Mouse (Mus musculus) NIH3T3 (cell line): Measurements from ENCODE around the gene 6430550D23Rik.
"Not testable (repeated sequence)": the region's sequence is repeated elsewhere in the genome, so short reads cannot be mapped to it uniquely, and the experiment has no call there.

Source experiments
- DNase-seq: peaks from one replicate; pipeline ENCODE4 v3.0.0-alpha.2; 2012; ENCODE audit warnings: low read depth

Gene 6430550D23Rik

DNA sequence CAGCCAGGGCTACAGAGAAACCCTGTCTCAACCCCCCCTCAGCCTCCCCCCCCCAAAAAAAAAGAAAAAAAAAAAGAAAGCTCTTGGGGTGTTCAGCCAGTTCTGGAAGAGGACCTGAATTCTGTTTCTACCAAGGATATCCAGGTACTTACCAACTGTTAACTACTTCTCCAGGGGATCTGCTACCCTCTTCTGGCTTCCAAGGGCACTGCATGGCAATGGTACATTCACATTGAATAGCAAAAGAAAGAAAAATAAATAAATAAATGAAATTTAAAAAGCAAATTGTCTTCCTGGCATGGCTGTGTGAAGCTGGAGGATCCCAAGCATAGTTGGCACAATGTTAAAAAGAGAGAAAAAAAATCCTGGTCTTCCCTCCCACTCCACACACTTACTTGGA lies 55.8 kb downstream of the 6430550D23Rik start:
- peak; percentile 87 for DNase-seq

- DNase-seq: peak; percentile 72
Observed at GRCm38 (mm10) chr2:155949362-155949761, 58.4 kb downstream of the 6430550D23Rik start.

DNA sequence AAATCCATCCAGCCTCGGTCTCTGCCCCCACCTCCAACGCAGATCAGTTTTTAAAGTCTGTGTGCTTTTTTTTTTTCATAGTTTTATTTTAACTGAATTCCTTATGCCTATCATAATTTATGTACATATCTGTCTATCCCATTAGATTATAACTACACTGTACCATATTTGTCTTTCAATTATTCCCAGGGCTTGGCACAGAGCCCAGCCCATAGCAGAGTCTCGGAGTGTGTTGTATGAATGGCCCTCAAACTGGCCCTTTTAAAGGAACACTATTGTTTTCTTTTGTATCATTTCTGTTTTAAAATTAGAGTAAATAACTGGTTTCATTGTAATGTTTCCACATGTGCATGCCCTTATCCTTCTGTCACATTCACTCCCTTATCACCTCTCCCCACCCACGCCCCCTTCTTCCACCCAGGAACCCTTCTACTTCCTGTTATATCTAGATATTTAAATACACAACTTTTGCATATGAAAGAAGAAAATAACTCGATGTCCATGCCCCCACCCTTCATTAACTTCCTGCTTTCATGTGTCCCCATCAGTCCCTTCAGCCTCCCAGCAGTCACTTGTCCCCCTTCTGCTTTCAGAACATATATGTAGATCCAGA lies 60.3 kb downstream of the 6430550D23Rik start:
- DNase-seq: peak; percentile 67

- DNase-seq: no peak
Observed at GRCm38 (mm10) chr2:155946499-155946898, 61.3 kb downstream of the 6430550D23Rik start.

DNA sequence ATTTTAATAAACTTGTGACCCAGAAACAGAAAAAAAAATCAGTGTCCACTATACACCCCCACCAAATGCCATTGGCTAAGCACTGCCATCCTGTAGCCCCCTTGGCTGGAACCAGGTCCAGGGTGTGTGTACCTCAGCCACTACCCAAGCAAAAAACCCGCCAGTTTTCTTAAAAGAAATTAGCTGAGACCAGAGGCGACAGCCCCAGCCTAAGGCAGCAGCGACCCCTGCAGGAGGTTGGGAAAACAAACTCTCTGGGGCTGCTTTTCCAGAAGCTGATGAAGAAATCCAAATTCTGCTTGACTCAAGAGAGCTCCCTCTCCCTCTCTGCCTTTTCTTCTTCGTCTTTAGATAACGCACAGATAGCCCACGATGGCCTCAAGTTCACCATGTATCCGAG lies 61.7 kb downstream of the 6430550D23Rik start:
- peak; percentile 92 for DNase-seq

DNA sequence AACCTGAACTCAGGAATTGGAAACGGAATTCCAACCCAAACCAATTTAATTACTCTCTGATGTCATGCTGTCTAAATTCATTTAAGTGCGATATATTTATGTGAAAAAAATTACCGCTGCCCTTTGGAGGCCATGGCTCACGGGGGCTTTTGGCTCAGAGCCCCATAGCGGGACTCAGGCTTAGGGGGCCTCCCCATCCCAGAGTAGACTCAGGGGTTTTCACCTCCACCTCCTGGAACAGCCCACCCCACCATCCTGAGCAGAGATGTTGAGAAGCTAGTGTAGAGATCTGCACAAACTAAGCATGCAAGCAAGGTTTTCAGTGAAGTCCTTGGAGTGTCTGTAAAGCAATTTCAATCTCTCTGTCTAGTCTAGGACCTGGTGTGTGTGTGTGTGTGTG lies 62.2 kb downstream of the 6430550D23Rik start:
- no peak for DNase-seq

GRCm38 (mm10) chr2:155945124-155945523 lies 62.7 kb downstream of the 6430550D23Rik start, which contains the start of gene Gdf5:
TSS of gene Gdf5 (minus strand) at chr2:155945367.
- DNase-seq: peak; percentile 70

- no peak for DNase-seq
Observed at GRCm38 (mm10) chr2:155944685-155945084, 63.1 kb downstream of the 6430550D23Rik start.

- no peak for DNase-seq
Observed at GRCm38 (mm10) chr2:155943463-155943862, 64.3 kb downstream of the 6430550D23Rik start.

DNA sequence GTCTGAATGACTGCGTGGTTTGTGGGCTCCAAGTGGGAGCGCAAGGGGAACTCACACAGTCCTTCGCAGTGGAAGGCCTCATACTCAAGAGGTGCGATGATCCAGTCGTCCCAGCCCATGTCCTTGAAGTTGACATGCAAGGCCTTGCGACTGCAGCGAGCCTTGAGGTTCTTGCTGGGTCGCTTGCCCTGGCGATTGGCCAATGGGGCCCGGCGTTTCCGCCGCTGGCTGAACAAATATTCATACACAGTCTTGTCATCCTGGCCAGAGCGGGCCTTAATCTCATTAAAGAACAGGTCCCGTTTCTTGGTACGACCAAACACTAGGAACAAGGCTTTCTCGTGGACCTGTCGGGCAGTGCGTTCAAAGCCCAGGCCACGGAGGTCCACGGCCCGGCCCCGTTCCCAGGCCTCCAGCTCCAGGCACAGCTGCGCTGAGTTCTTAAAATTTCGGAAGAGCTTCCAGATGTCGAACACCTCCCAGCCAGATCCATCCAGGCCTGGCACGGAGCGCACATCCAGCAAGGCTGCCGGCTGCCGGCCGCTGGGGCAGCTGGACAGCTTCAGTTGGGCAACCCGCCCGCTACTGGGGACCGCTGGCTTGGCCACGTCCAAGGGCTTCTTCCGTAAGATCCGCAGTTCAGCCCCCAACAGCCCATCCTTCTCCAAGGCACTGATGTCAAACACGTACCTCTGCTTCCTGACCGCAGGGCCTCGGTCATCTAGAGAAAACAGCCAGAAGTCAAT lies 65.9 kb downstream of the 6430550D23Rik start:
- DNase-seq: no peak

DNA sequence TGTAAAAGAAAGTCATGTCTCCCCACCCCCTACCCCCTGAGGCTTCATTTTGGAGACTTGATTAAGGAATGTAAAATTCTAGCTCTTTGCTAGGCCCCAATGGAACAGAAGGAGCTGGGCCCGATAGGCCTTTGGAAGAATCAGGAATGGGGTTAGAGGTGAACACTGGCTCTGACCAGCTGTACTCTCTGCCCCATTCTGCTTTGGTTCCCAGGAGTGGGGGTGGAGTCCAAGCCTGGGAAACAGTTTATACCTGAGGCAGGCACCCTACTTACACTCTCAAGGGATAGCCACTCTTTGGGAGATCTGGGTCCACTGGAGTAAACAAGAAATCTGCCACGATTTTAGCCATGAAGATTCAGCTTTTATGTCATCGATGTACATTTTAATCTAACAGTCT lies 67.1 kb downstream of the 6430550D23Rik start, which contains the start of gene Gm15557:
Gene Gm15557 (plus strand): TSS at position 48 of the 400 bp plus-strand sequence.
- DNase-seq: no peak

DNA sequence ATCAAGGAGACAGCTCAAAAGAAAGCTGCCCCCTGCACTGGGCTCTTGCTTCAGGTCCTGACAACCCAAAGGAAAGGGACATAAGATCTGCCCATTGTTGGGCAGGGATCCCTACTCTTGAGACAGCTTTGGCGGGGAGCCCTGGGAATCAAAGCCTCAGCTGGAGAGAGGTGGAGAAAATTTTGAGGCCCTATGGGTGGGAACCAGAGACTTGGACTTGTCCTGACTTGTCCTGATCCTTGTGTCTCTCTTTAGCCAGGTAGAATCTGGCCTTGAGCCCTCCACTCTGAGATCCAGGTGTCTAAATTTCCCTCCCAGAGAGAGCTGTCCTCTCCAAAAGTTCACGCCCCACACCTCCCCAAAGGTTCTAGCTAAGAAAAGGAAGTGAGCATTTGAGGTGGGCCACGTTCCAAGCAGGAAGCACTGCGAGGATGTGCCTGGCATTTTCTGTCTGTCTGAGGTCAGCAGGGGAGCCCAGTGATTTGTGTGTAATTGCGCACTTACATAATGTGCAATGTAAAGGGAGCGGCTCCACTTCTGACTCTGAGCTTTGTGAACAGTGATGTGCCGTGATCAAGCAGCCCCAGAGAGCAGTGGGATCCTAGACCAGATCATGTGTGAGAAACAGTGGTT lies 67.8 kb downstream of the 6430550D23Rik start:
- DNase-seq: peak; percentile 15

- peak; percentile 95 for DNase-seq
Observed at GRCm38 (mm10) chr2:155929531-155930442, 78.0 kb downstream of the 6430550D23Rik start, which contains the start of gene Uqcc1. TSS of gene Uqcc1 (minus strand) at chr2:155930310.

GRCm38 (mm10) chr2:155928711-155929345 lies 78.9 kb downstream of the 6430550D23Rik start:
- DNase-seq: peak; percentile 61

- not testable (repeated sequence) for DNase-seq
Observed at GRCm38 (mm10) chr2:155925213-155925612, 82.6 kb downstream of the 6430550D23Rik start.
